Mouse (Mus musculus) heart, postnatal 0 days (tissue): ENCODE results near the gene Xcl1.

Experiments used
- CTCF ChIP-seq: IDR thresholded peaks from 2 replicates; pipeline ENCODE4 v1.5.1; 2016; ENCODE audit warnings: antibody characterized with exemption, control low read depth, low read depth
- EP300 ChIP-seq: IDR thresholded peaks from 2 replicates; pipeline ENCODE4 v1.6.1; 2016; ENCODE audit warnings: antibody characterized with exemption, low read depth

- TF ChIP-seq CTCF (no peak), EP300 (no peak)
These were observed 37.4 kb upstream of the Xcl1 start for GRCm38 (mm10) chr1:164972744-164973143.
